Mouse (Mus musculus) kidney, postnatal 0 days (tissue): ENCODE measurements around the gene Col1a2. TPM values are rescaled to one million over a fixed set of nuclear protein-coding genes. Genes with fewer than 3 reads are reported as not detected.

ENCODE experiments used
- ATAC-seq: fragments of 200-750 bp; cut with Nextera tagmentation; replicated peaks from 2 replicates; pipeline ENCODE4 v1.8.0; 2017; ENCODE audit warnings: low read depth, moderate number of reproducible peaks, moderate TSS enrichment, moderate library complexity; ENCODE audit not compliant: low FRiP score
- DNase-seq: peaks from one replicate; pipeline ENCODE4 v3.0.0-alpha.2; 2016; ENCODE audit warnings: low spot score
- H3K27ac ChIP-seq: fragments of 300-500 bp; sonication (generic); 2 replicates; pipeline ENCODE4 v1.5.1; 2014; ENCODE audit warnings: mild to moderate bottlenecking
- H3K27me3 ChIP-seq: fragments of 300-500 bp; sonication (generic); 2 replicates; pipeline ENCODE4 v1.6.1; 2014; ENCODE audit warnings: low read length, mixed read lengths; ENCODE audit not compliant: insufficient read depth
- H3K36me3 ChIP-seq: fragments of 300-500 bp; sonication (generic); 2 replicates; pipeline ENCODE4 v1.6.1; 2014; ENCODE audit warnings: low read length, mixed read lengths; ENCODE audit not compliant: insufficient read depth
- H3K4me1 ChIP-seq: fragments of 300-500 bp; sonication (generic); replicated peaks from 2 replicates; pipeline ENCODE4 v1.6.1; 2014; ENCODE audit warnings: antibody characterized with exemption, low read length, mixed read lengths; ENCODE audit not compliant: insufficient read depth
- H3K4me2 ChIP-seq: fragments of 300-500 bp; sonication (generic); 2 replicates; pipeline ENCODE4 v1.6.1; 2014; ENCODE audit warnings: mild to moderate bottlenecking, low read length, moderate library complexity, mixed read lengths
- H3K4me3 ChIP-seq: fragments of 300-500 bp; sonication (generic); replicated peaks from 2 replicates; pipeline ENCODE4 v1.5.1; 2014; ENCODE audit warnings: low read depth, low read length
- H3K9ac ChIP-seq: fragments of 300-500 bp; sonication (generic); 2 replicates; pipeline ENCODE4 v1.6.1; 2014; ENCODE audit warnings: low read depth, low read length
- H3K9me3 ChIP-seq: fragments of 300-500 bp; sonication (generic); replicated peaks from 2 replicates; pipeline ENCODE4 v1.6.1; 2016; ENCODE audit warnings: low read length, inconsistent platforms, mixed read lengths
- CTCF ChIP-seq: IDR thresholded peaks from 2 replicates; pipeline ENCODE4 v1.5.1; 2016; ENCODE audit warnings: antibody characterized with exemption, low read depth, mild to moderate bottlenecking, moderate library complexity
- whole genome bisulfite sequencing: fragments of 180-500 bp; shearing (Covaris S2); extraction: QIAGEN DNeasy Blood & Tissue Kit; methylation state at CpG from one replicate; pipeline ENCODE4 v1.1.7; 2014; 5-methylcytosine and 5-hydroxymethylcytosine counted together
- polyA plus RNA-seq: library from polyadenylated mRNA; unstranded; fragments of >200 nt; fragmentation: Nextera tagmentation; extraction: Ambion mirVana; gene quantifications from 2 replicates; pipeline ENCODE4 v1.2.1, GENCODE M21; 2015

Col1a2 gene
- polyA plus RNA-seq, 1 experiment from 2014 or later, result 306 TPM

DNA sequence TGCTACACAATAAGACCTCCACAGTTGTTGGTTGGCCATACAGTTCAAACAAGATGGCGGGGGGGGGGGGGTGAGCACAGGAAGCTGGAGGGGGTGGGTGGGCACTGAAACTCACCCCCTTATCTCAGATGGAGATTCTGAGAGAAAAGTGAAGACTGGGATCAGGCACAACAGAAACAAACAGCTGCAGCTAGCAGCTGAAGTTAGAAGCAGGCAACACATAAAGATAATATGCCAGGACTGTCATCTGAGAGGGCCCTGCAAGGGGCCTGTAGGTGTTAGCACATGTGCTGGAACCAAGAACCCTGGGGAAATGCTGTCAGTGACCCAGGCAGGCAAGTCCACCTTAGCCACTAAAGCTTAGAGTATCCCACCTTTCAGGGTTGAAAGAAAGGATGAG is 8.2 kb upstream of the Col1a2 start:
- WGBS, result 81% methylated on average over 1 of the region's 1 CpGs
- Histone ChIP-seq H3K9ac (no peak overlapping the region), H3K27ac (no peak overlapping the region), H3K4me2 (no peak overlapping the region), H3K4me3 (no peak overlapping the region), H3K4me1 (no peaks in the 10 kb centered on the region), H3K27me3 (no peaks in the 10 kb centered on the region), H3K36me3 (no peaks in the 10 kb centered on the region), H3K9me3 (no peaks in the 10 kb centered on the region)
- no peak for DNase-seq
- no peak for TF ChIP-seq CTCF
- no peak for ATAC-seq

DNA sequence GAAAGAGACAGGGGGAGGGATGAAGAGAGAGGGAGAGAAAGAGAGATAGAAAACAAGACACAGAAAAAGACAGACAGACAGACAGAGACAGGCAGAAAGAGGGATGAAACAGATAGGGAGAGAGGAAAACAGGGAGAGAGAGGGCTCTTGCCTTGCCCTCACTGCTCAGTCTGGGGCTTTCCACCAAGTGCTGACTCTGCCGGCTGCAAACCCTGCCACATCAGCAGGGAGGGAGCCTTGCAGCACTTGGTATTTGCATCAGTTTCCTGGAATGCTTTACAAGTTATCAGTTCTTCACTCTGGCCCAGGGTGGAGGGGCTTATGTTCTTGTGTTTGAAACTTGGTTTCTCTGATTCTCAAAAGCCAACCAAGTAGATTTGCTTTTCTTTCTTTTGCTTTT is 1.5 kb upstream of the Col1a2 start:
- Histone ChIP-seq H3K27ac (no peak overlapping the region), H3K4me3 (no peak overlapping the region), H3K4me2 (no peak overlapping the region), H3K9me3 (no peaks in the 10 kb centered on the region), H3K9ac (no peak overlapping the region), H3K27me3 (no peaks in the 10 kb centered on the region), H3K4me1 (no peaks in the 10 kb centered on the region), H3K36me3 (no peaks in the 10 kb centered on the region)
- 0% methylated on average over 1 of the region's 1 CpGs for WGBS
- DNase-seq, result no peak
- no peak for TF ChIP-seq CTCF
- ATAC-seq, result no peak

DNA sequence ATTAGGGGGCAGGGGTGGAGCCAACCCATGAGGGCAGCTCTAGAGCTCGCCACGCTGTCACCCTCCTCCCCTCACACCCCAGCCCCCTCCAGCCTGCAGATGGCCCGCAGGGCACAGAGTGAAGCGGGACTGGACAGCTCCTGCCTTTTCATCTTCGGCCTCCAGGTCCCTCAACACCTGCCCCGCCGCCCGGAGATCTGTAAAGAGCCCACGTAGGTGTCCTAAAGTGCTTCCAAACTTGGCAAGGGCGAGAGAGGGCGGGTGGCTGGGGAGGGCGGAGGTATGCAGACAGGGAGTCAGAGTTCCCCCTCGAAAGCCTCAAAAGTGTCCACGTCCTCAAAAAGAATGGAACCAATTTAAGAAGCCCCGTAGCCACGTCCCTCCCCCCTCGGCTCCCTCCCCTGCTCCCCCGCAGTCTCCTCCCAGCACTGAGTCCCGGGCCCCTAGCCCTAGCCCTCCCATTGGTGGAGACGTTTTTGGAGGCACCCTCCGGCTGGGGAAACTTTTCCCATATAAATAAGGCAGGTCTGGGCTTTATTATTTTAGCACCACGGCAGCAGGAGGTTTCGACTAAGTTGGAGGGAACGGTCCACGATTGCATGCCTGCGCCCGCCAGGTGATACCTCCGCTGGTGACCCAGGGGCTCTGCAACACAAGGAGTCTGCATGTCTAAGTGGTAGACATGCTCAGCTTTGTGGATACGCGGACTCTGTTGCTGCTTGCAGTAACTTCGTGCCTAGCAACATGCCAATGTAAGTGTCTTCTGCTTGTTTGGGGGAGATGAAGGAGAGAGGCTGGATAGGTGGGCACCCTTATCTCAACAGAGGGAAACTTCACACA is 764 bp downstream of the Col1a2 start:
- TF ChIP-seq CTCF, result no peak
- peak; percentile 88 for ATAC-seq
- Histone ChIP-seq H3K27me3 (no peaks in the 10 kb centered on the region), H3K9me3 (no peaks in the 10 kb centered on the region), H3K9ac (peak overlapping the region; percentile 48), H3K4me3 (peak overlapping the region; percentile 41), H3K27ac (peak overlapping the region; percentile 71), H3K4me1 (no peaks in the 10 kb centered on the region), H3K36me3 (no peaks in the 10 kb centered on the region), H3K4me2 (peak overlapping the region; percentile 63)
- WGBS, result under 1% methylated on average over 31 of the region's 31 CpGs
- DNase-seq, result peak; percentile 90

DNA sequence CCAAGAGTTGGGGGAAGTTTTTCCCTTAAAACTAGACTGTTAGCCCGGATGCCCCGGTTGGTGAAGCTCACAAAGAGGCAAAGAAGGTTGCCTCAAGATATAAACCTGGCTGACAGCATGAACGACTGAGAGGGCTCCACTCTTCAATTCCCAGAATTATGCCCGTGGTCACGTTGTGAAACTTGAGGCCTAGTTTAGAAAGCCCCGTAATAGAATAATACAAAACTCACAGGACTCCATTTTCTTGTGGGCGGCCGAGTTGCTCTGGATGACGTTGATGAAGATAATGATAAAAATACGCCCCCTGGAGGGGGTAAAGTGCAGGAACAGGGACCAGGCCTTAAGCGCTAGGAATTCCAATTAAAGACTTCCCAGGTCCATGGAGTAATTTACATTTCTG is 1.5 kb downstream of the Col1a2 start:
- Histone ChIP-seq H3K9me3 (no peaks in the 10 kb centered on the region), H3K27ac (peak overlapping the region; percentile 58), H3K9ac (peak overlapping the region; percentile 48), H3K4me2 (peak overlapping the region; percentile 63), H3K27me3 (no peaks in the 10 kb centered on the region), H3K4me1 (no peaks in the 10 kb centered on the region), H3K36me3 (no peaks in the 10 kb centered on the region), H3K4me3 (peak overlapping the region; percentile 41)
- no peak for ATAC-seq
- DNase-seq, result peak; percentile 90
- peak; percentile 62 for TF ChIP-seq CTCF
- WGBS, result 7% methylated on average over 11 of the region's 11 CpGs

DNA sequence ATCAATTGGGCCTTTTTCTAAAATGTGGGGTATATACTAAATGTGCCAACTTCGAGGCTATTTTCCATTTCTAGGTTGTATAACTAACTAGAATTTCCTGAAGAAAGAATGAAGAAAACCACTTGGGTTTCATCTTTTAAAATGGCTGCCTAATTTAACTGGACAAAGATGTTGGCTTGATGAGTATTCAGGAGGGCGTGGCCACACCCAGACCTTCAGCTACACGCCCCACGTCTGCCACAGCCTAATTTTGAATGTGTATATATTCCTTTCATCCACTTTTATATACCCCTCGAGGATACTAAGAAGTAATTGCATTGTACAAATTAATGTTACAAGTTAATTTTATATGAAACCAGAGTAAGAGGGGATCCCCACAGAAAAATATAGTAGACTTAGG is 2.2 kb downstream of the Col1a2 start:
- no peaks in the 10 kb centered on the region for H3K36me3 ChIP-seq
- DNase-seq, result peak; percentile 41
- no peak for ATAC-seq
- WGBS, result 67% methylated on average over 5 of the region's 5 CpGs
- no peak overlapping the region for H3K27ac ChIP-seq
- no peak overlapping the region for H3K9ac ChIP-seq
- peak overlapping the region; percentile 41 for H3K4me3 ChIP-seq
- H3K4me1 ChIP-seq, result no peaks in the 10 kb centered on the region
- H3K4me2 ChIP-seq, result peak overlapping the region; percentile 63
- H3K27me3 ChIP-seq, result no peaks in the 10 kb centered on the region
- TF ChIP-seq CTCF, result no peak
- no peaks in the 10 kb centered on the region for H3K9me3 ChIP-seq

DNA sequence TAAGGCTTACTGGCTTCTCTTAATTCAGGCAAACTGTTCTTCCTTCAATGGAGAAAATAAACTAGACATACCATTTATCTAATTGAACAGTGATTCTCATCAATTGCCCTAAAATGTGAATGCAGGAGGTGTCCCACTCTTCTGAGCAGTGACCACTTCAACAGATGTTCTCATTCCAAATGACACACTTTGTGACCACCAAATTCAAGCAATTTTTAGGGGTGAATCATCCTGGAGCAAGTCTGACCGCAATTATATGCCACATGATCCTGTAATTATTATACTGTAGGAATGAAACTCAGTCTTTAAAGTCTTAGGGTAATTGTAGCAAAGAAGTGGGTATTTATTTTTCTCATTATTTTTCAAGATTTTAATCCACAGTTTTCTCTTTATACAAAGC is 2.7 kb downstream of the Col1a2 start:
- WGBS, result 72% methylated on average over 1 of the region's 1 CpGs
- no peak overlapping the region for H3K9ac ChIP-seq
- no peak for TF ChIP-seq CTCF

DNA sequence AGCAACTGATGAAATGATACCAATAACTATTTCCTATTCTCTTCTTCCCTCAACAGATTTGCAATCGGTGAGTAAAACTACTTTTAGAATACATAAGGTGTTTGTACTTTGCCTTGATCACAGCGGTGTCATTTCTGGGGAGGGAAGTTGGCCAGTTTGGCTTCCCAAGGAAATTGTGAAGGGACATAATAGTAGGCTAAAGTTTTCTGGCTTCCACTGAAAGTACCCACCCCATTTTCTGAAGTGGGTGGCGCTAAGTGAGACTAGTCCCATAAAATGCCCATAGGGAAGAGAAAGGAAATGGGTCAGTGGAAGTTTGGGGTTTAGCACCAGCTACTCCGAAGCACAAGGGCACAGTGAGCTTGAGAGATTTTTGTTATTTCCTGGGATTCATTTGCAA is 3.7 kb downstream of the Col1a2 start:
- 78% methylated on average over 4 of the region's 4 CpGs for WGBS

More for the DNA sequence above, 2.7 kb downstream of the Col1a2 start:
- no peaks in the 10 kb centered on the region for H3K27me3 ChIP-seq
- H3K4me2 ChIP-seq, result peak overlapping the region; percentile 63
- H3K9me3 ChIP-seq, result no peaks in the 10 kb centered on the region
- H3K27ac ChIP-seq, result no peak overlapping the region
- H3K4me1 ChIP-seq, result no peaks in the 10 kb centered on the region
- H3K36me3 ChIP-seq, result no peaks in the 10 kb centered on the region
- DNase-seq (no peak), ATAC-seq (no peak)
- H3K4me3 ChIP-seq, result peak overlapping the region; percentile 41

More for the DNA sequence above, 3.7 kb downstream of the Col1a2 start:
- H3K27me3 ChIP-seq, result no peaks in the 10 kb centered on the region
- no peaks in the 10 kb centered on the region for H3K9me3 ChIP-seq
- no peak overlapping the region for H3K9ac ChIP-seq
- H3K4me1 ChIP-seq, result no peaks in the 10 kb centered on the region
- DNase-seq, result no peak
- peak overlapping the region; percentile 63; the same call in 1 of the 2 replicates for H3K4me2 ChIP-seq
- H3K4me3 ChIP-seq, result peak overlapping the region; percentile 41; the same call in 1 of the 2 replicates
- no peak for TF ChIP-seq CTCF
- H3K27ac ChIP-seq, result no peak overlapping the region
- no peaks in the 10 kb centered on the region for H3K36me3 ChIP-seq
- no peak for ATAC-seq
